In genomic region chr16:41935701-41936100, GRCm38 (mm10) we compare ENCODE assay signal across 30 mouse cellular contexts.
DNase-seq lines count a peak whose midpoint lies in the region; ATAC-seq and TF ChIP-seq lines count a peak whose summit lies in the region.
"Had no signal": no experiment of that assay in that cellular context is flagged by ENCODE, and none has a peak within 500 bp of the region (broad histone marks: within the 10 kb centered on the region; RNA-seq: fewer than 3 reads in every experiment).

No protein-coding gene starts in this region.

- peak overlapping the region; percentile 86 for H3K27ac ChIP-seq in left cerebral cortex, adult 2 months
- H3K27ac ChIP-seq in forebrain, embryonic 10.5 days, result no peak overlapping the region
- H3K27ac ChIP-seq: embryonic facial prominence, embryonic 10.5 days; embryonic facial prominence, embryonic 15.5 days; forebrain, embryonic 15.5 days; heart, adult 2 months; hindbrain, embryonic 14.5 days; liver, embryonic 14.5 days; macrophage; neural tube, embryonic 15.5 days; stomach, postnatal 0 days had no signal

- no peak overlapping the region for H3K4me3 ChIP-seq in left cerebral cortex, adult 2 months
- H3K4me3 ChIP-seq in forebrain, embryonic 10.5 days, result no peak overlapping the region
- H3K4me3 ChIP-seq: embryonic facial prominence, embryonic 10.5 days; embryonic facial prominence, embryonic 15.5 days; forebrain, embryonic 15.5 days; heart, adult 2 months; heart, embryonic 12.5 days; neural tube, embryonic 15.5 days had no signal

- TF ChIP-seq CTCF in left cerebral cortex, adult 2 months (IDR thresholded peaks at IDR 0.05), result no peak

- peak; percentile 80 for ATAC-seq in frontal cortex, adult (ENCODE audit: low TSS enrichment)
- ATAC-seq: forebrain, embryonic 15.5 days; intestine, postnatal 0 days; Patski had no signal

- intact Hi-C loops in left cerebral cortex, postnatal 4 days (cut with DNase I), result no loop called here
- intact Hi-C loops in left cerebral cortex, adult 2 months (cut with DNase I), result loop anchor here (1.0 to 10.0 kb wide), 3 partner anchors 34 to 401 kb away; no protein-coding TSS in a partner anchor
- intact Hi-C loops in left cerebral cortex, postnatal 36 days (cut with DNase I), result no loop called here

- H3K4me1 ChIP-seq in forebrain, embryonic 10.5 days, result 0 out of 2 replicates have a peak, but pooled peaks cover under 1% of the 10 kb centered on the region
- H3K4me1 ChIP-seq: embryonic facial prominence, embryonic 10.5 days; embryonic facial prominence, embryonic 15.5 days; forebrain, embryonic 15.5 days; neural tube, embryonic 15.5 days had no signal

- H3K36me3 ChIP-seq in forebrain, embryonic 10.5 days (replicated peaks), result no peaks in the 10 kb centered on the region
- H3K36me3 ChIP-seq: embryonic facial prominence, embryonic 10.5 days; embryonic facial prominence, embryonic 15.5 days; forebrain, embryonic 15.5 days; heart, embryonic 12.5 days; neural tube, embryonic 15.5 days had no signal

- 89% methylated on average over 2 of the region's 2 CpGs for WGBS in forebrain, embryonic 10.5 days

- no peak for DNase-seq in frontal cortex, postnatal 14 days (ENCODE audit: low spot score in 2 of 2)
- peak; percentile 25 to 61 for DNase-seq in left cerebral cortex, adult 18-20 months (ENCODE audit: low spot score in 2 of 2)
- DNase-seq in left cerebral cortex, postnatal 4 days, result no peak
- DNase-seq in left cerebral cortex, adult 2 months (ENCODE audit: extremely low spot score in 1 of 2, low spot score in 2 of 2), result peak in 1 of 2 experiments; percentile 34
- peak; percentile 39 to 48 for DNase-seq in left cerebral cortex, postnatal 36 days (ENCODE audit: low spot score in 2 of 2)
- DNase-seq in kidney, adult 18-20 months, result no peak
- DNase-seq in forebrain, embryonic 10.5 days (ENCODE audit: extremely low spot score, low spot score), result no peak
- DNase-seq: adrenal gland, postnatal 10 days; cerebellum, adult 11 months; cerebellum, postnatal 10 days; heart, adult 2 months; kidney, postnatal 14 days; liver; lung, adult 2 months; lung, postnatal 10 days; midbrain, embryonic 14.5 days; thymus, adult 2 months; thymus, postnatal 36 days had no signal

- no peaks in the 10 kb centered on the region for H3K9me3 ChIP-seq in forebrain, embryonic 10.5 days
- H3K9me3 ChIP-seq: embryonic facial prominence, embryonic 10.5 days; embryonic facial prominence, embryonic 15.5 days; forebrain, embryonic 15.5 days; heart, embryonic 12.5 days; neural tube, embryonic 15.5 days had no signal

- no peaks in the 10 kb centered on the region for H3K27me3 ChIP-seq in forebrain, embryonic 10.5 days (ENCODE audit: poor library complexity, severe bottlenecking)
- H3K27me3 ChIP-seq: embryonic facial prominence, embryonic 15.5 days; forebrain, embryonic 15.5 days; heart, embryonic 12.5 days; neural tube, embryonic 15.5 days had no signal

Comparison
In these comparisons a context has a peak if more than half of its experiments do, and no peak if none do; other contexts are left out.
1. DNase-seq: peak in left cerebral cortex, adult 18-20 months (2 of 2) and left cerebral cortex, postnatal 36 days (2 of 2); none in frontal cortex, postnatal 14 days (0 of 2), left cerebral cortex, postnatal 4 days (single experiment), kidney, adult 18-20 months (single experiment) and forebrain, embryonic 10.5 days (single experiment).